Mouse (Mus musculus): ENCODE measurements at regions not wholly inside any gene's neighbourhood (a gene's known extent, or its start where the extent isn't known, plus 50 kb on each side); places are given as distances from the start of the nearest gene placed in this dataset.

DNA sequence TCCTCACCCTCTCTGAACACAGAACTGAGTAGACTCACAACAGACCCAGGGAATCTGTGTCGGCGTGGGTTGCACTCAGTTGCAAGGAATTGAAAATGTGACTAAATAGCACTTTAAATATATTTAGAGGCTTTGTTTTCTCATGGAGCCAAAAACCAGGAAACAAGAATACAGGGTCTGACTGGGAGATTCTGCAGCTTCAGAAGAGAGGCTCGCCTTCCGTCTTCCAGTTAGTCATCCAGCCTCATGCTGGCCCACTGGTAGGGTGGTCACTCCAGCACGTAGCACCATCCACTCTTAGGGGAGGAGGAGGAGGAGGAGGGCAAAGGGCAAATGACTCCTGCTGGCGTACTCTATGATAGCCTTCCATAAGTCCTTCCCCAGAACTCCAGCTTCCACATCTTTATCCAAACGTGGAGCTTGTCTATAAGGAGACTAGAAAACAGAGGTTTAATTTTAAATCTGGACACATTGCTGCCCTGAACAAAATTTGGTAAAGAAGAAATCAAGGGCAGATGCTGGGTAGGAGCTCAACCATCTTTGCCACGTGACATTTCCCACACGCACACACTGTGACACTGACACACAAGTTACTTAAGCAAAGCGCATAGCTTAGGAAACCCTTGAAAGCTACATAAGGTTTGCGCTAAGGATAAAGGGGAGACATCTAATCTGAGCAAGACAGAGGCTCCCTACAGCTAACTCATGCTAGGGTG is 60.8 kb downstream of the Mis18a start:
- no peak for DNase-seq

DNA sequence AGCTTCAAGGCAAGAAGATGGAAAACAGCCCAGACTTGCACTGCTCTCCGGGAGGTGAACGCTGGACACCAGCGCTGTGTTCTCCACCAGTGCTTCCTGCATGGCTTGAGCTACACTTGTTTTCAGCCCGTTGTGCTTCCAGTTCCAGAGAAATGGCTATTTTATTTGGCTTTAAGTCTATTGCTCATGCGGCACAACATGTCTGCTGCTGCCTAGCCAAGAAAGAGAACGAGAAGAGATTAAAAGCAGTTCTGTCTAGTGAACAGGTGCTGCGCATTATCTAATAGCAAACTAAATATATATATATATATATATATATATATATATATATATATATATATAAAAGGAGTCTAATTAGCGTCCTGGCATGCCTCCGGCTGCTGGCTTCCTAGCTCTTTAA is 63.1 kb downstream of the Mis18a start:
- no peak for DNase-seq

DNA sequence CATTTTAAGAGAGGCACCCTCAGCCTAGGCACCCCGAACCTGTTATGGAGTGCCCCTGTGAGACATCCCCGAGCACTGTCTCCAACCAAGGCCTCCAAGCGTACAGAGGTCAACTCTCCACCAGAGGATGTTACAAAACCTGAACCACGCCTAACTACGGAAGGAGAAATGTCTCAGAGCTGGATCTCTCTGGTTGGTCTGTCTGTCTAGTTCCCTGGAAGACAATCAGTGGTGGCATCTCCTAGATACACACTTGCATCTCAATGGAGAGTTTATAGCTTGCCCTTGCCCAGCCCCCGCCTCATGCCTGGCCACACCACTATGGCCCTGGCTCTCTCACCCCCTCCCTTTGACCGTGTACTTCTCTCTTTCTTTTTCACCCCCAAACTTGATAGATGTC is 69.2 kb downstream of the Mis18a start:
- no peak for DNase-seq

DNA sequence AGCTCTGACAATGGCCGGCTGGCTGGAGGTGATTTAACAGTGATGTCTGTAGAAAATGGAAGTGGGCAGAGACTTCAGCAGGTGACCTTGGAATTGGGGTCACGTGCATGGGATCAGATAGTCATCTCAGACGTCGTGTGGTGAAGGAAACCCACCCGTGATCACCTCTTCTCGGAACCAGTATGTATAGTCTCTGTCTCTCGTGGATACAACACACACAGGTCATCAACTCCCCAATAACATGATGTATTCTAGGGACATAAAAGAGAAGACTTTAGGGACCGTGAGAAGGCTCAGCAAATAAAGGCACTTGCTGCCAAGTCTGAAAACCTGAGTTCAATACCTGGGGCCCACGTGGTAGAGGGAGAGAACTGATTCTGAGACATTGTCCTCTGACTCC is 70.2 kb downstream of the Mis18a start:
- DNase-seq, result no peak

DNA sequence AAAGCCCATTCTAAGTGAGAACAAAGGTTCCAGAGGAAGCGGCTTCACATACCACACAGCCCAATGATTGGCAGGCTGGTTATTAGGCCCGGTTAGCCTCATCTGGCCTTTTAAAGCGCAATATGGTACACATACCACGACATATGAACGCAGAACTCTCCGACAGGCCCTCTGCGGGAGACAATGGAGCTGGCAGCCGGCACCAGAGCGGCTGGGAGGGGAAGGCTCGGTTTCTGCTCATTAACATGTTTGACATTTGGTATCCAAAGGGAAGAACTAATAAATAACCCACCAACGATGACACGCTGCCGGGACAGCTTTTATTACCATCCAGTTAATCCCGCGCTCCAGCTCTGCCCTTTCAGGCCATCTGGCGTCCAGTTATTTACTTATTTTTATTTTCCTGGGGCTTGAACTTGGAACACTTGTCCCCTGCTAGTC is 70.6 kb downstream of the Mis18a start:
- DNase-seq, result peak; percentile 72

DNA sequence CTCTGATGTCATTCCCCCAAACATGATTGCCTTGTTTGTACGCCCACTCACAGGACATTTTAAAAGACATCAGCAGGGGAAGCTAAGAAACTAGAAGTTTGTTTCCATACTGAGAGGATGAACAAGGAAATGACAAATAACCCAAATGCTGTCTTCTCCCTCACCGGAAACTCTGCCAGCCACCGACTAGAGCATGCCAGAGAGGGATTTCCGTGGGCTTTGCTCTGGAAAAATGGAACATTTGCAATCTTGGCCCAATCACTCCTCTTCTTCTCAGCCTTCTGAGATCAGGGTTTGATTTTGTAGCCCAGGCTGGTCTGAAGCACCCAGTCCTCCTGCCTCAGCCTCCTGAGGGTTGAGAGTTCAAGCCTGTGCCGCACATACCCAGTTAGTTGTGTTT is 72.4 kb downstream of the Mis18a start:
- DNase-seq, result no peak

DNA sequence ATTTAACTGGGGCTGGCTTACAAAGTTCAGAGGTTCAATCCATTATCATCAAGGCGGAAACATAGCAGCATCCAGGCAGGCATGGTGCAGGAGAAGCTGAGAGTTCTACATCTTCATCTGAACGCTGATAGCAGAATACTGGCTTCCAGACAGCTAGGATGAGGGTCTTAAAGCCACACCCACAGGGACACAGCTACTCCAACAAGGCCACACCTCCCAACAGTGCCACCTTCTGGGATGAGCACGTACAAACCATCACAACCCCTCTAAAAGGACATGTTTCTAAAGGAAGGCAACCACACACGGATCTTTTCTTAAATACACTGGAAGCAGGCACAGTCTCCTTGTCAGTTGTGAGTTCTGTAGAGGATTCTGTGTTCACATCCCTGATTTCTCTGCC is 74.4 kb downstream of the Mis18a start:
- DNase-seq, result no peak

DNA sequence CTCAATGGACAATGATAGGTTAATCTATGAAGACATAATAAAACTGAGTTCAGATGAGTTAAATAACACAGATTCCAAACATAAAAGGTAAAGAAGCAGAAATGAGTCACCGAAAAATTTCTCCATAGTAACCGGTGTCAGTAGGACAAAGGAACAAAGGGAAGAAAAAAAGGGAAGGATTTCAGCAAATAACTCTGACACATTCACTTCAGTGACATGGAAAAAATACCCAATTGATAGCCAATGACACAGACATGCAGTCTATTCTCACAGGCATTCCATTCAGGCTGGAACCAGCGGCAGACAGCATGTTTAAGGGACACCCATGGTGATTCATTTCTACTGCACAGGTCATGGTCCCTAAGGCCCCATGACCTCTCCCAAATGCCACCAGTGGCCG is 79.0 kb downstream of the Mis18a start:
- no peak for DNase-seq

DNA sequence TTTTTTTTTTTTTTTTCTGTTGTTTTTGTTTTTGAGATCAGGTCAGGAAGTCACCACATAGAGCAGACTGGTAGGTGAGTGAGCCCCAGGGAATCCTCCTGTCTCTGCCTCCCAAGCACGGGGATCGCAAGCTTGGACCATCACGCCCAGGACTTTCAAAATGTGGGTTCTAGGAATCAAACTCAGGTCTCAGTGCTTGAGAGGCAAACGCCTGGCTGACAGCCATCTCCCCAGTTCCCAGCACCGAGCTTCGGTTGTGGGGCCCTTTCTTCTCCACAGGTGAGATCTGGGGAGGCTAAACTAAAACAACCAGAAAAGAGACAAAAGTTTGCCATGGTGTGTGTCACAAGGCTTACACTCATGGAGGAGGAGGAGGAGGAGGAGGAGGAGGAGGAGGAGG is 84.5 kb downstream of the Mis18a start:
- no peak for DNase-seq

DNA sequence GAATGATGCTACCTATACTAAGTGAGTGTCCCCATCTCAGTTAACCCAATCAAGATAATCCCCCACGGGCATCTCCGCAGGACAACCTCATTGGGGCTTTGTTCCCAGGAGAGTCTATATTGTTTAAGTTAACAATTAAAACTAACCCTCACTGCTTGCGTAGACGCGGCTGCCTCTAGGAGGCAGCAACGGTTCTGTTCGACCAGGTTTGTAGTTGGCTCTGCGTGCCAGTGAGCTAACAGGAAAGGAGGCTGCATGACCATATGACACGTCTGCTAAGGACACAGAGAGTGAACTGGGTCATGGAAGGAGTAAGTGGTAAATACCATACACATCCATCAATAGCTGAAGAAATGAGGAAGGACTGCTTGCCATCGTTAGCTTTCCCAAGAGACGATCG is 92.0 kb downstream of the Mis18a start:
- no peak for DNase-seq

DNA sequence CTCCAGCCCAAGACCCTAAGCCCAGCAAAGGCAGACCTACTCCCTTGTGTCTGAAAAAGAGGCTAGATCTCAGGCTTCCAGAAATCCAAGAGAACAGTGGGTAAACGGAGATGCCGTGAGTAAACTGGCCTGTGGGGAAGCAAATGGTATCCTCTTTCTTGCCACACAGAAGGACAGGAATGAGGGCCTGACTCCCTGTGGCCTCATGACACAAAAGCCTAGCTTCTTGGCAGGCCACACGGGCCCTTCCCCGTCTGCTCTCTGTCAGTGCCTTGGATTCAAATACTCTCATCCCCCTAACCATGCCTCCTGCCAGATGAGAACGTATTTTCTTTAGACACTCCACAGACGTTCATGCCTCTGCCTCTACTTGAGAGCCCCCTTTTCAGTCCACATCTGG is 97.2 kb downstream of the Mis18a start:
- peak; percentile 48 for DNase-seq

DNA sequence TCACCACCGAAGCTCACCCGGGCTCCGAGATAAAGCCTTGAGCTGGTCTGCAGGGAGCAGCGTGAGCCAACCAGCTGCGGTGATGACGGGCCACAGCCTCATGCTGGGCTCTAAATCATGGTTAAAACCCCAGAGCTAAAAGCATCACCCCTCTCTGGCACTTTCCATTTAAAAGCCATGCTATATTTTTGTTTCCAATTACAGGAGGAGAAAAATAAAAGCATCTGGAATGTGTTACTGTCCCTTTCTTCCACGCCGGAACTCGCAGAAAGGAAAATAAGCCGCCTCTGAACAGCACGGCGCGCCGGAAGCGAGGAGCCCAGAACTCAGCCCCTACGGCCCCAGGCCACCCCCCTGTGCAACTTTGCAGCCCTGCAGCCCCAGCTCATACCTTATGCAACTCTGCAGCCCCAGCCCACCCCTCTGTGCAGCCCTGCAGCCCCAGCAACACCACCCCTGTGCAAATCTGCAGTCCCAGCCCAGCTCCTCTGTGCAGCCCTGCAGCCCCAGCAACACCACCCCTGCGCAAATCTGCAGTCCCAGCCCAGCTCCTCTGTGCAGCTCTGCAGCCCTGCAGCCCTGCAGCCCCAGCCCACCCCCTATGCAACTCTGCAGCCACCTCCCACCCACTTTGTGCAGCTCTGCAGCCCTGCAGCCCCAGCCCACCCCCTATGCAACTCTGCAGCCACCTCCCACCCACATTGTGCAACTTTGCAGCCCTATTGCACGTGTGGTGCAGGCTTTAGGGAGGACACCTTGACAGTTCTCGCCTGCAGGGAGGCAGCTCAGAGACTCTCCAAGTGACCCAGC is 97.9 kb downstream of the Mis18a start:
- DNase-seq, result peak; percentile 70

DNA sequence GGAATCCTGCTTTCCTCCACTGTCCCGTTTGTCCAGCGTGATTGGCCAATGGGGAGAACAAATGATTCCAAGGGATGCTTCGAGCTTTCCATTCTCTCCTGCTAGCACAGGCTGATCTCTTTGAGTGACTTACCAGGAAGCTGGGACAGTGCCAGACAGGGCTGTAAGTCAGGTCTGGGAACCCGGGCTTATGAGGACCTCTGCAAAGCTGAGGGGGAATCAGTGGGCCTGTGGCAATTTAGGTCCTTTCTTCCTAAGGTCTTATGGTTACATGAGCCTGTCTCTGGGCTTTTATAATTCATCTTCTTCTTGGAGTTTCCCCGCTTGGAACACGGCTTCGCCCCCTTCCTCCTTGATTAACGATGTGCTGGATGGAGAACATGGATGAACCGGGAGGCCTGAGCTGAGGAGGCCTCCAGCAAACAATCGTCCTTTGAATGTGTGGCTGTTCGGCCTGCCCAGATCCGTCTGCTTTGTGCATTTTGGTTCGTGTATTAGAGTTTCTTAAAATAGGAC is 98.5 kb downstream of the Mis18a start:
- peak; percentile 46 for DNase-seq

DNA sequence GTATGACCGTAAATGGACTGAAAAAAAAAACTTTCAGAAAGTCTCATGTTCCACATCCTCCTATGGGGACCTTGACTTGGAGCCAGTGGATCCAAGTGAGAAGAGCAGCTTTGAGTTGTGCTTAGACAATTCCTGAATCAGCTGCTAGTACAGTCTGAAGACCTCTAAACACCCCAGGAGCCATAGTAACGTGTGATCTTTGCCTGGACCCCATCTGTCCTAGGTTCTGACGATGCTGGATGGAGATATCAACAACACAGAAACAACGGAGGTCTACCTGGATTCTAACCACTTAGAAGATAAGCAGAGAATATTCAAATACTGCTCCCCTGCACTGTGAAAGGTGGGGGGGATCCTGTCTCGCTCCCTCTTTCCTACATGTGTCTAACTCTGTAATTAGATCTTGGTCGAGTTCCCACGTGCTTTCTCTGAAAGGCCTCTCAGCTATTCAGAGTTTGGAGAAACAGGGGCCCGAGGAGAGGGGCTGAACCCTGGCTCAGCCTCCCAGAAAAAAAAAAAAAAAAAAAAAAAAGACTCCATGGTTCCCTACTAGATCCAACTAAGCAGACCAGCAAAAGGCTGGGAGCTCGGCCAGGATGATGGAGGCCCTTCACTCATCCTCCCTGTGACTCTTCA is 101.1 kb downstream of the Mis18a start:
- no peak for DNase-seq

DNA sequence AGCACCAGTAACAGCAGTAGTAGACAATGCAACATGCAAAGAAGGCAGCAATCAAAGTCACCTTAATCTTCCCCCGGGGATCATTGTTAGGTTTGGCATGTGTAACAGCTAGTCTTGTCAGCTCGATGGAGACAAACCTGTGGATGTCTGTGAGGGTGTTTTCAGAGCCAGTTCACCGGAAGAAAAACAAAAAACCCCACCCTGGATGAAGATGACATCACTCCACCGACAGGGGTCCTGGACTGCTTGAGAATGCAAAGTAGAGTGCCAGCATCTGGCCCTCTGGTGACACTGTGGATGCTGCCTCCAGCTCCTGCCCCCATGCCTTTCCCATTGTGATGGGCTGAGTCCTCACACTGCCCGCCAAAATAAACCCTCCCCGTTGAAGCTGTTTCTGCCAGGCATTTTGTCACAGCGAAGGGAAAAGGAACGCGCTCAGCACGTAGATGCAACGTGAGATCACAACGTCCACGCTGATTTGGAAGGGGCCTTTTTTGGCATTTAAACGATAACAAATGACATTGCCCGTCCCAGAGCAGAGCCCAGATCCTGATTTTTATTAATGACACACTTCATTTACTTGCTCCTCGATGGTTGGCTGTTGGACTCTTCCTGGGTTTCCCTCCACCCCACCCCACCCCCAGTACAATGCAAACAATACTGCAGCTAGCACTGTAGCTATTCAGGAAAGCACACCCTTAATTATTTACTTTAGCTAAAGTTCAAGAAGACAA is 101.7 kb downstream of the Mis18a start:
- no peak for DNase-seq

DNA sequence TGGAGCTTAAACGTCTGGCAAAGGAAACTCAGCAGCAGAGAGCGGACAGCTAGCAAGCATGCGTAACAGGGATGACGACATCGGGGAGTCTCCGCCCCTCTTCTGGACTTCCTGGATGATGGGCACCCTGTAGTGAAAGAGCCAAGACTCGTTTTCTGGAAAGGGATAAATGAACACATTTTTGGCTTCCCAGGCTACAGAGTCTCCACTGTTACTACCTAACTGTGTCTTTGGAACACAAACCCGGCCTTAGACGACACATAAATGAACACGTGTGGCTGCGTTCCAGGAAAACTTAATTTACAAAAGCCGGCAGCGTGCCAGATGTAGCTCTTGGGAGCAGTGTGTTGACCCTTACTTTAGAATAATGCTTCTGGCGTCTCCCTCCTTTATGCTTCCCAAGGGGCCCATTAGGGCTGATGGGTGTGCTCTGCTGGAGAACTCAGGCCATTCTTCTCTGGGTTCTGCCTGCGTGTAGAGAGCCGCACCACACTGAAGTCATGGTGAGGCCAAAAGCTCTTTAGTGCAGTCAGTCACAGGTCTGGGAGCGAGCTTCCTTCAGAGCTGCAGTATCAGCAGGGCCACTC is 103.1 kb downstream of the Mis18a start:
- DNase-seq, result peak; percentile 90

DNA sequence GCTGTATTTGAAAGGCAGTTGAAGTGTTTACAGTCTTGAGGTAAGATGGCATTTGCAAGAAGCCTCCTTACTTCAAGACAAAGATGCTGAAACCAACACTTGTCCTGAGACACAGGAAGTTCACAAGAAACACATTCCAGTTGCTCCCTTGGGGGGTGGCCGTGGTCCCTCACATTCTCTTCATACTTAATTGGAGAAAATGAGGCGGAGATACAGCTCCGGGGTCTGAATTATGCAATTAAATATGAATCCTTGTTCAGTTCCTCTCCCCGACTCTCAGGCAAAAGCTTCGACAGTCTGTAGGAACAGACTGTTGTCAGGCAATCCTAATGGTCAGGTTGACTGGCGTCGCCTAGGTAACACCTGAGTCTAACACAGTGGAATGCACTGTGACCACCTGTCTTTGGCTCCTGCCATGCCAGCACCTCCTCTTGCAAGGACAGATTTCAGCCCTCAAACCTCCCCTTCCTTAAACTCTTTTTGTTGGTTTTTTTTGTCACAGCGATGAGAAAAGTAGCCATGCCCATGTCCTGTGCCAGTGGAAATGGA is 104.5 kb downstream of the Mis18a start:
- peak; percentile 50 for DNase-seq

DNA sequence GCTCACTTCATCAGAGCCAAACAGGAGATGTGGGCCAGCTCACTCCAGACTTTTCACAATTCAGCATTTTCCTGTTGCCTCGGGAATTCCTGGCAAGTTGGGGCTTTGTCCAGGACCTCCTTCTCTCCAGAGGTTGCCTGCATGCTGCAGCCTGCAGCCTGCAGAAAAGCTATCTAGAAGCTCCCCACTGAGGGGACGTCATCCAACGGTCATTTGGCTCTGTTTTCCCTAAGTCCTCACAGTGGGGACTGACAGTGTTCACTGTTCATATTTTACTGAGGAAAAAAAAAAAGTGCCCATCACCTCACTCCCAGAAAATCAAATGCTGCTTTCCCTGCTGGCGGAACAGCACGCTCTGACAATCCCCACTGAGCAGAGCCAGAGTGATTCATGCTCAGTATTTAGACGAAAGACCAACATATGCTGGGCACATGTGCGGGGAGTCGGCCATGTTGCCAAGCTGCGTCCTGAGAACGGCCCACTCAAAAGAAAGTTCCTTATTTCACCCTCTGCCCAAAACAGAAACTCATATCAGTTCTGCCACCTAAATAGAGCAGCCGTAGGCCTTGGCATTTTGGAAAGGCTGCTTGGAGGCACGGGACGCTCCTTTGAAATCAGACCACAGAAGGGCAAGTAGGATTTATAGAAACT is 105.3 kb downstream of the Mis18a start:
- peak; percentile 21 for DNase-seq

DNA sequence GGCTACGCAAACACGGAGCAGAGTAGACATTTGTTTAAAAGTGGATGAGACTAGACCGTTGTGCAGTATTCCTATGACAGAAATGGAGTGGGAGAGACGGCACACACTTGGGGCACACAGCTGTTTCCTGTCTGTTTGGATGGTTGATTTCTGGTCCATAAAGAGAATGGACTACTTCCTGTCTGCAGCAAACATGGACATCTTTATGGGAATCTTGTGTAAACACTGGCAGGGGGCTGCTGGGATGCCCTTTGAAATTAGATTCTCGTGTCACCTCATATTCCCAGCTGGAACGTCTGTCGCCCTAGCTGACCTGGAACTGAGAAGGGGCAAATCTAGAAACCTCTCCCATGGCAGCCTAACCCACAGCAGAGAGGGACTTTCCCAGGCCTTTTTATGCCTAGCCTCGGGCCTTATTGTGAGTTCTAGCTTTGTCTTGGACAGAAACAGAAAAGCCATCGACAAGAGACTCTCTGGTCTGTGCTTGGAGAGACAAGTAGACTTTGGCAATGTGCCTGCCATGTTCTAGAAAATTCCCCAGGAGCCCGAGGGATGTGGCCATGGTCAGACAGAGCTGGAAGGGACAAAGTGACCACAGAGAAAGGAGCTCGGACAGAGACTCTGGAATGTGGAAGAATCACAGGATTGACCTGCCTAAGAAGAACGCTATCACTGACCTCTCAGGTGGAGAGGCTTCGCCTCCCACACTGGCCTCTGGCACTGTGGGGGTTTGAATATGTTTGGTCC is 107.5 kb downstream of the Mis18a start:
- peak; percentile 64 for DNase-seq

DNA sequence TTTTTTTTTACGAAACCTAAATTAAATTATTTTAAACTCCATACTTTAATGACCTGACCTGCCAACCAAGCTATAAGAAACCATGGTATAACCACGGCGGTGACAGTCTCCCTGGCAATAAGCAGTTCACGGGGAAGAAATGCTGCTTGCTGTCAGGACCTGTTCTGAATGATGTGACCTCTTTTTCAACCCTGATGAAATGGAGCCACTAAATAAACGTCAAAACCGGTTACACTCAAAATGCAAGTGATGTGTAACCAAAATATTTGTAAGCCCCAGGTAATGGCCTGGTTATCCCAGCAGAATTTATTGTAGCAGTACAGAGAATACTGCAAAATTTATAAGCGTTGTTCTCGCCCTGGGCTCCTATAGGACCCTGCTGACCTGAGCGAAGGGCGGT is 111.4 kb downstream of the Mis18a start:
- no peak for DNase-seq

DNA sequence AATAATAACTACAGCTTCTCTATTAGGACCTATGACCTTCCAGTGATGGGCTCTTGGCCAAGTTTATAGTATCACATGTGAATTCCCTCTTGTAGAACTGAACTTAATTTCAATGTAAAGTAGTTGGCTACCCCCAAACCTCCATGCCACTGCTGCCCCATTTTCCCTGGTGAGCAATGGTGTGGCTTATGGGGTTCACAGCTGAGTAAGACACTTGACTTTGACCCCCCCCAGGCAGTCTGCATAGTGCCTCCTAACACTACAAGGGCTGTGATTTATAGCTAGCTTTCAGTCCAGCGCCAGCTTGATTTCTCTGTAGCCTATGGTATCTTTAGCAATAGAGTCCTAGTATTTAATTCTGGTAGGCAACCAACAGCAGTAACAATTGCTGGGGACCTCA is 113.1 kb downstream of the Mis18a start:
- DNase-seq, result no peak
